Mouse (Mus musculus) kidney, postnatal 25 days (tissue): ENCODE measurements around the gene Gbx1.

ENCODE experiments used
- DNase-seq, 2 experiments: peaks; one replicate each; pipeline ENCODE4 v3.0.0; 2021; ENCODE audit warnings: mixed read lengths in 2 of 2

Gene Gbx1

DNA sequence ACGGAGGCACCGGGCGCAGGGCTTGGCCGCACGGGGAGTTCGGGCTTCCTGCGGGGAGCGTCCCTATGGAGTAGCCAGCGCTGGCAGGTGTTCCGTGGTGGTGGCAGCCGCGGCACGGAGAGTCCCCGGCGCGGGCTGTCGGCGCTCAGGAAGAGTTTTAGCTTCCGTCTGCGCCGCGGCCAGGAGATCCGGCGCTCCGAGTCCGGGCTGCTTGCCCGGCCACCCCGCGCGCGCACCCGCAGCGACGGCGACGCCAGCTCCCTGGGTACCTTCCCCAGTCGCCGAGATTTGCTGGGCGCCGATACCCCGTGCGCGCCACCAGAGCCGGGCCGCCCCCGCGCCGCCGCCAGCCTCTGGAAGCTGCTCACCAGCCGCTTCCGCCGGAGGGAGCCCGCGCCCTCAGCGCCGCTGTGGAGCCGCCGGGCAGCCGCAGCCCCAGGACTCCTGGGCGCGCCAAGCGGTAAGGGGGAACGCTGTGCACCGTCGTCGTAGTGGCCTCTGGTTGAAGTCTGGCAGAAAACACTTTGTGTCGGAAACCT is 52.2 kb downstream of the Gbx1 start:
- peak; percentile 27 to 72 for DNase-seq

GRCm38 (mm10) chr5:24474025-24474722 is 52.8 kb downstream of the Gbx1 start:
- DNase-seq, result no peak

- no peak for DNase-seq
Observed at GRCm38 (mm10) chr5:24472884-24473619, 54.0 kb downstream of the Gbx1 start.

DNA sequence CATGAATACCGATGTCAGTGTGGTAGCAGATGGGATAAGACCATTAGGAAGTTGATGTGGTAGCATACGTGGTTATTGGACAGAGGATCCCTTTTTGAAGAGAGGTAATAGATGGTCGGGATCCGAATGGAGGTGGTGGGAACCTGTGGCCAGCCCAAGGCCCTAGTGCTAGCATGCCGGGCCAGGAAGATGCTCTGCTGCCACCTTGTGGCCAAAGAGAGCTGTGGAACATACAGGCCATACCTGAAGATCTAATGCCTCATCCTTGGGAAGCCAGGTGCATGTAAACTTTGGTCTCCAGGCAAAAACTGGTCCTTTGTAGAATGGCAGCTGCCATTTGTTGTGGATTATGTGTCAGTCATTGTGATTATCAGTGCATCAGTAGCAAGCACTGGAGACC is 56.4 kb downstream of the Gbx1 start:
- DNase-seq, result peak; percentile 85 to 91

DNA sequence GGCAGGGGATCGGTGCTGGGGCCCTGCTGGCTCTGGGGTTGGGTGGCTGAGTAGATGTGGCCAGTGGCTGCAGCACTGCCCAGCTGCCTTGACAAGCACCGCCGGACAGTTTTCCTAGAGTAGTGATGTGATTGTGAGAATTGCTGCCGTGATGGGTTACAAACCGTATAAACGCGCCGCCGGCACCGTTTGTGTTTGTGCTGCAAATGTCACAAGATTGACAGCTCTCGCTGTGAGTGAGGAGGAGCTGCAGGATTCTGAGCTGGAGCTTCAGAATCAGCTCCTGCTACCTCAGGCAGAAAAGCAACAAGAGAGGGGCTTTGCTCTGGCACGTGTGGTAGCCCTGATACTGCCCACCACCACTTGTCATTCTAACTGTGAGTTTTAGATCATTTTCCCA is 60.2 kb downstream of the Gbx1 start:
- no peak for DNase-seq

GRCm38 (mm10) chr5:24455613-24456012 is 71.4 kb downstream of the Gbx1 start:
- DNase-seq, result no peak

- no peak for DNase-seq
Observed at GRCm38 (mm10) chr5:24455076-24455475, 71.9 kb downstream of the Gbx1 start.

- no peak for DNase-seq
Observed at GRCm38 (mm10) chr5:24453985-24454303, 73.1 kb downstream of the Gbx1 start.

- no peak for DNase-seq
Observed at GRCm38 (mm10) chr5:24453283-24453984, 73.6 kb downstream of the Gbx1 start.
